Mouse (Mus musculus) left cerebral cortex, postnatal 25 days (tissue): Measurements from ENCODE around the gene Abcc4. TPM values are rescaled to one million over a fixed set of nuclear protein-coding genes. Genes with fewer than 3 reads are reported as not detected.
A peak's percentile ranks its signal among the peaks of the same experiment; 100 is the strongest.
"Not testable (repeated sequence)": the region's sequence is repeated elsewhere in the genome, so short reads cannot be mapped to it uniquely, and the experiment has no call there.

ENCODE experiments used
- DNase-seq, 2 experiments: peaks; one replicate each; pipeline ENCODE4 v3.0.0; 2022; ENCODE audit warnings: low spot score in 2 of 2, mixed read lengths in 1 of 2
- intact Hi-C: fragments of 180-260 bp; cut with DNase I; formaldehyde crosslinking; loops from one replicate; pipeline ENCODE4 v1.15.1; 2025
- total RNA-seq, 2 experiments: library from RNA; stranded (reverse); gene quantifications; 2 replicates each; pipeline ENCODE4 v1.2.3; 2021

The Abcc4 gene
- total RNA-seq, 2 experiments from 2014 or later: 7.5 to 10.2 TPM

- DNase-seq: no peak
- intact Hi-C loops: no loop called here
Observed at GRCm38 (mm10) chr14:118651704-118652439, 54.1 kb downstream of the Abcc4 start.

DNA sequence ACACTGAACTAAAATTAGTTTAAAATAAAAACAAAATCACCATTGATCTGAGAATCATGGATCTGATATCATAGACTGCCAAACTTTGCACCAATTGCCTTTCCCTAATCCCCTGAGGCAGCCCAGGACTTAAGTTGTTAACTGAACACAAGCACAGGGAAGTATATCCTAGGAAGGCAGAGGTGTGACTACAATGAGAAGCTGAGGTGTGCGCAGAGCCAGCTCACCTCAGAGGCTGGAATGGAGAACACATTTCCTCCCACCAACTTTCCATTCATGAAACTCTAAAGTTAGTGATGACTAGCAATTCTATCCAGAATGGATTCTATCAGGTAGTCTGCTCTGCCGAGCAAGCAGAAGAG, 56.1 kb downstream of the Abcc4 start:
- intact Hi-C loops: no loop called here
- no peak for DNase-seq

DNA sequence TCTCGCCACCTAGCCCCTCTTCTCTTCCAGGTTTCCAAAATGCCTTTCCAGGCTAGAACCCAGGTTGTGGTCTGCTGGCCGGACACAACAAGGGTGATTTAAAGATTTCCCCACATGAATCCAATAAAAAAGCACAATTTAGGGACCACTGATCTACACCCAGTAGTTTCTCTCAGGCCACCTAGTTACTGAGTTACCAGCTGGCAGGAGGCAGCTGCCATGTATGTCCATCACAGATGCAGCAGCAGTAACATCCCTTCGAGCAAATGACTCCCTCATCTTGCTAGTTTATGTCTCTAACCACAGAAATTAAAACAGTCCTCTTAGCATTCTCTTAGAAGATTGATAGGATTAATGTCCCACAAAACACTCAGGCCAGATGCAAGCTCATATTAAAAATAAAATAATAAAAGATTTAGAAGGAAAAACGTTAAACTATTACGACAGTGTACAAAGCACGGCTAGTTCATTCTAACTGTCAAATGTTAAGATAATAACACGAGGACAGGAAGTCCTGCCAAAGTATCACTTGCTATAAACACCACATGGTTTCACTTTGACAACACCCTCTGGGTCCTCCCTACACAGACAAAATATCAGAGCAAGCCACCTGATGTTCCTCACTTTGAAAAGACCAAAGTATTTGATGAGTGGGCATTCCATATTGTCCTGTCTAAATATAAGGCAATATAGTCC, 56.7 kb downstream of the Abcc4 start:
- DNase-seq: no peak
- intact Hi-C loops: no loop called here

GRCm38 (mm10) chr14:118642940-118643591, 63.0 kb downstream of the Abcc4 start:
- DNase-seq, intact Hi-C loops: not testable (repeated sequence)

DNA sequence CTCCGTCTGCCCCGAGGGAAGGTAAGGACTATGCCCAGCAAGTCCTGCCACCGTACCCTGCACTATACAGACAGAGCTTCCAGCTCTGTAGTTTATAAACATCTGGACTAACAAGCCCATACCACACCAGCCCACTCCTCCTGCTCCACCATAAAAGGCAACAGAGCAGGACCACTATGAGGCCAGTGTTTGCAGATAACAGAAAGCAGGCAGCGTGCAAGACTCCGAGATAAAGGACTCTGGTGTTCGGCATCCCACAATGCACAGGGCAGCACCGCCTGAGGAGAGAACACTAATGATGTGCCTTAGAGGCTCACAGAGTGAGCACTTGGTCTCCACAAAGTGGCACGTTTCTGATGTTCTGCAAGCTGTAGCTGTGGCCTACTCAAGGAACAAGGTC, 63.9 kb downstream of the Abcc4 start:
- intact Hi-C loops: no loop called here

DNA sequence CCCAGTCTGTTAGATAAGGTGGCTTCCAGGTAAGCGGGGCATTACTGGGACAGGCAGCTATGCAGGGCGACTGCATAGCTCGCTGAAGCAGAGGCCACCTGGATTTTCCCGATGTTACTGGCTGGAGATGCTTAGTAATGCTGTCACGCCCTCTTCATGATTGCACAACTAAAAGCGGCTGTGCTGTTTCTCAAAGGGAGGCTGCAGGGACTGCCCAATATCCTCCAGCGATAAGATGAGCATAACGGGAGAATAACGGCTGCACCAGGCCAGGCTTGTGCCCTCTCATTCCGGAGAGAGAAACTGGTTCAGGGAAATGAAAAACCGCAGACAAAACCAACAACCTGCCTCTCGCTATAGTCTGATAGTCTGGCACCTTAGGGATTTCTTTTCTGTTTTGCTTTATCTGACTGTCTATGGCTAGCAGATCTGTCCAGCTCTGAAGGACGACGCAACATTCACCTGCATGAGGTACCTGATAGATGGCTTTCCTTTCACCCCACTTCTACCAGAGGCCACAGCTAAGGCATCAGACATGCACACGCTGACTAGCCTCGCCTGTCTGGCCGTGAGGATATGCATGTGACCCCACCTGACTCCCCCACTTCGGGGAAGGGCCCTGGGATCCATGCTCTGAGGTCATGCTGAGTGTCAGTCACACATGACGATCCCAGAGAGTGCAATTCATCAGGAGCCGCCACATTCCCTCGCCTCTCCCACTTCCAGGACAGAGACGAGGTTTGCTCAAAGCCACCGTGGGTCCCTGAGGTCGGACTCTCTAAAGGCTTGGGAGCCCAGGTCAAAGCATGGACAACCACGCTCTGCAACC, 67.4 kb downstream of the Abcc4 start:
- no peak for DNase-seq
- intact Hi-C loops: no loop called here

More for the DNA sequence above, 63.9 kb downstream of the Abcc4 start:
- DNase-seq: no peak

- peak; percentile 21 to 30 for DNase-seq
- intact Hi-C loops: no loop called here
Observed at GRCm38 (mm10) chr14:118635493-118636183, 70.4 kb downstream of the Abcc4 start.

DNA sequence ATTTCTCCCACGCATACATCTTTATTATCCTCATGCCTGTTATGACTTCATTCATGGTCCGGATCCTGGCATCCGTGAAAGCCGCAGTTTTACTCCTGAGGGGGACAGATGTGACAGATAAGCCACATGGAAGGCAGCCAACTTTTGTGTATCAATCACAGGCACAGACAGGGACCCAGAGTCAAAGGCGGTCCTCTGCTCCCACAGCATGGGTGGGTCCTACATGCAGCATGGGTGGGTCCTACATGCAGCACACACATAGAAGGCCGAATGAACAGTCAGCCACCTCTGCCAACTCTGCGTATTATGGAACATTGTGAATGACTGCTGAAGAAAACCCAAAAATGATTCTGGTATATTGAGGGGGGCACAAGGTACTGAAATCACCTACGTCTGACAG, 76.4 kb downstream of the Abcc4 start:
- intact Hi-C loops: no loop called here
- no peak for DNase-seq

DNA sequence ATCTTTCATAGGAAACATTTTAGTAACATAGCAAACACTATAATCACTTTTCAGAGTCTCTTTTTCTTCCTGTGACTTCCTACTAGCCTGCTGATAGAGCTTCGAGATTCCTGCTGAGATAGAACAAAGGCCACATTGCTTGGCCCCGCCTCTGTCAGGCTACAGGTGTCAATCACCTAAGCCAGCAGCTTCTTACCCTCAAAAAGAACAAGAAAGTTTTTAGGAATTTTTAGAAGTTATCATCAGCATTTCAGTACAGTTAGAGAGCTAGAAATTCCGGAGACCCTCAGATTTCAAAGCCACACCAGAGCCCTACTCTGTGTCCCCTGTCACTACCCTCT, 84.6 kb downstream of the Abcc4 start:
- DNase-seq: no peak
- intact Hi-C loops: no loop called here

GRCm38 (mm10) chr14:118620773-118621448, 85.1 kb downstream of the Abcc4 start:
- intact Hi-C loops: no loop called here
- DNase-seq: no peak

DNA sequence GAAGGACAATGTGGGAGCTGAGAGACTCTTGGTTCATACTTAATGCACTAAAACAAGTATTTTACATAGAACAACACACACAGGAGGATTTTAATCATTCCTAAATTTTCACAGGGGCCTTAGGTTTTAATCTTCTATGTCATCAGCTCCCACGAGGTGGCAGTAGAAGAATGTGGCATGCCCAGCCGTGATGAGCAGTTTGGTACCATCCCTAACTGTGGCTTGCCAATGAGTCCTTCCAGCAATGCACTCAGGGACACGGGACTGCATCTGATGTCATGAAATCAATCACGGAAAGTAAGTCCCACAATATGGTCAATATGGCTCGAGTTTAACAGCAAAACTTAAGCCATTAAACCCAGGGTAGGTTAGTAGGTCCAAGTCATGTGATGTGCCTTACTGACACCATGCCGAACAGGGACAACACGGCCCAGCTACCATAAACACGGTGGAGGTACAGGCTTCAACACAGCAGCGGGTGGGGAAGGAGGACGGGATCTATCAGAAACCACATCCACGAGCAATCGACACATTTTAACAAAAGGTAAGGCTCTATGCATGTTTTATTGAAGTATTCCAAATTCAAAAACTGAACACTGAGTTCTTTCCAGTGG, 89.2 kb downstream of the Abcc4 start:
- DNase-seq: peak; percentile 75 to 81

DNA sequence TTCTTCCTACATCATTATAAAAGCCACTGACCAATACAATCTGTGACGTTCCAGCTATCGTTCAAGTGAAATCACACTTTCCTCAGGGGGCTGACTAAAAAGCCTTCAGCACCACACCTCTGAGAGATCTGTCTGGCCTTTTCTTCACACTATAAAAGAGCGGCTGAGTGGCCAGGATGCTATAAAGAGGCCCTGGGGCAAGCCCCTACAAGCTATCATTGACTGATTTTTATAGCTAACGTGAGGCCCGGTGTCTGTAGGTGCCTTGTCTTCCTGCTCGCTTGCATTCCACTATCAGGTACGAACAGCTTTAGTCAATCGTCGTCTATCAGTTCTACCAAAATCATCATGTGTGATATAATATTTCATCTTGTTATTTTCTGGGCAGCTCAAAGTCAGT, 92.3 kb downstream of the Abcc4 start:
- no peak for DNase-seq
- intact Hi-C loops: loop anchor here (10.0 kb wide), 1 partner anchor 281 kb away; no protein-coding TSS in a partner anchor

More for the DNA sequence above, 89.2 kb downstream of the Abcc4 start:
- intact Hi-C loops: loop anchor here (1.0 to 10.0 kb wide), 4 partner anchors 90 to 278 kb away; partner anchors contain the start of gene Abcc4

DNA sequence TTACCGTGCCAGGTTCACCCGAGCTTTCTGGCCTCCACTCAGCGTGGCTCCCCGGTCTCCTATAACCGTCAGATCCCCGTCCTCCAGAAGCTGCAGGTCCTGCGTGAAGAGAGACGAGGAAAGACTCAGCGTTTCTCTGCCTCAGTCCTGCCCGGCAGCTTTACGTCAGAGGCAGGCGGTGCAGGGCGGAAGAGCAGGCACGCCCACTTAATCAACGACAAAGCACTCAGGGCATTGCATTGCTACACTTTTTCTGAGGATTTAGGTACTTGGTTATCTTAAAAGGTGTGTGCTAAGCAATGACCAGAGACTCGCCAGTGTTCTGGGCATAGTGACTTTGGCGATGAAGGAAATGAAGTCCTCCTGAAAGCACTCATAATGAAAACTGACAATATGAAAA, 94.3 kb downstream of the Abcc4 start:
- DNase-seq: no peak
- intact Hi-C loops: loop anchor here (10.0 kb wide), 1 partner anchor 283 kb away; no protein-coding TSS in a partner anchor

DNA sequence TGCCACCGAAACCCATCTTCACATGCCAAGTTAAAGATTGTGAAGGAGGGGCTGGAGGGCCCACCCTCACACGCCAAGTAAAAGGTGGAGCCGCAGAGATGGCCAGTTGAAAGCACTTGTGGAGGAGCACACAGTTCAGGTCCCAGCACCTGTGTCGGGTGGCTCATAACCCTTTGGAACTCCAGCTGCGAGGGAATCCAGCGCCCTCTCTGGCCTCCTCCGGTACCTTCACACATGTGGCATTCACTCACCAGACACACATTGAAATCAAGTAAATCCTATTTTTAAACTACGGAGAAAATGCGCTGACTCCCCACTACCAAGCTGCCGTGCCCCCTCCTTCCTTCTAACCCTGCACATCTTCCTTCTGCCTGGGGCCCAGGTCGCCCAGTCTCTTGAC, 95.2 kb downstream of the Abcc4 start:
- no peak for DNase-seq
- intact Hi-C loops: loop anchor here (10.0 kb wide), 1 partner anchor 284 kb away; no protein-coding TSS in a partner anchor

DNA sequence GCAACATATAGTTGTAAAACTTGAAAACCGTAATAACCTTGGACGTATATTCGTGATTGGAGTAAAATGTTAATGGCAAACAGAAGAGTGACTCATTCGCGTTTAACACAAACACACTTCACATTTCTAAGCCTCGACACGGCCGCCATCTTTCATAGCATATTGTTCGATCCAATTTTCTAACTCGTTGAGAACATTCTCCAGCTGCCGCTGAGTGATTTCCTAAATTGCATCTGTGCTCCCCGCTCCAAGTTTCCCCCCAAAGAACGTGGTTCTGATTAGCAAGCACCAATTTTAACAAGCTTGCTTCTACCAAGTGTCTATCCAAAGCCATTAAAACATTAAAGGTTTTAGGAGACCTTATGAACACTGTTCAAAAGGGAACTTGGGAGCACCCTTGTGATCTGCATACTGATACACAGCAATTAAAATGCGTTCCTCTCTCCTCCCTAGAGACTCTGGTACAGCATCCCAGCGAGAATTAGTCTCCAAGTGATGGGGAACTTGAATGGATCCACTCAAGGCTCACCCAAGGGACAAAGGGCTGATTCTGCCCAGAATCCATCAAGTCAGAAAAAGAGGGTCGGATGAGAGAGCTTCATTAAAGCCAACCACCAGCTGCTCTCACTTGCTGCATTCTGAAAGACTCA, 97.1 kb downstream of the Abcc4 start:
- DNase-seq: peak; percentile 11 to 50
- intact Hi-C loops: no loop called here

- intact Hi-C loops: no loop called here
- DNase-seq: no peak
Observed at GRCm38 (mm10) chr14:118608317-118608716, 97.7 kb downstream of the Abcc4 start.

- no peak for DNase-seq
- intact Hi-C loops: no loop called here
Observed at GRCm38 (mm10) chr14:118606476-118606875, 99.5 kb downstream of the Abcc4 start.

- DNase-seq: no peak
- intact Hi-C loops: no loop called here
Observed at GRCm38 (mm10) chr14:118604903-118605302, 101.1 kb downstream of the Abcc4 start.
